Mouse (Mus musculus): ENCODE measurements around the gene Mcee. TPM values are rescaled to one million over a fixed set of nuclear protein-coding genes. Genes with fewer than 3 reads are reported as not detected.

The Mcee gene
- polyA plus RNA-seq, 1 experiment from 2014 or later: 74.6 TPM

DNA sequence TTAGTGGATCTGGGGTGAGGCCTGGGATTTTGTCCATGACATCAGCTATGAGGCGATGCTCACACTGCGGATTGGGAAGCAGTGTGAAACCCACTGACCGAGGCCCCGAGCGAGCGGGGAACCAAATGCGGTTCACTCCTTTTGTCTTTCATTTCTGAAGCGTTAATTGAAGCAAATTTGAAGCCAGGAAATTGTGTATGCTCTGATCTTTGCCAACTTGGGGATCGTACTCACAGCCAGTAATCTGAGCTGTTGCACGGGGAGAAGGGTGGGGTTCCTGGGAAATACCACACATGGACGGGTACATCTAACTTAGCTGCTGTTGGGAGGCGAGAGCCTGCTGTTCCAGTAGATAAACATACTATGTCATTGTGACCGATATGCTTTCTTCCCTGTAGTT is 58.2 kb downstream of the Mcee start:
- no peak overlapping the region for H3K4me3 ChIP-seq (ENCODE audit: low read depth, low read length)
- H3K27me3 ChIP-seq (ENCODE audit: control insufficient read depth, insufficient read depth, low read length): no peaks in the 10 kb centered on the region
- H3K9me3 ChIP-seq (ENCODE audit: control insufficient read depth, low read depth, low read length): no peaks in the 10 kb centered on the region
- no peaks in the 10 kb centered on the region for H3K36me3 ChIP-seq (ENCODE audit: control insufficient read depth, insufficient read depth, low read length)
- 75% methylated on average over 13 of the region's 13 CpGs for WGBS
- no peak overlapping the region for H3K27ac ChIP-seq (ENCODE audit: low read length)
- H3K9ac ChIP-seq (replicated peaks; ENCODE audit: low read depth, low read length): no peak overlapping the region
- no peaks in the 10 kb centered on the region for H3K4me1 ChIP-seq (ENCODE audit: control insufficient read depth, insufficient read depth, low read length)
- H3K4me2 ChIP-seq (replicated peaks; ENCODE audit: low read depth, low read length): no peak overlapping the region
- no peak for ATAC-seq (ENCODE audit: insufficient number of reproducible peaks, insufficient read depth, low FRiP score, low read depth)

DNA sequence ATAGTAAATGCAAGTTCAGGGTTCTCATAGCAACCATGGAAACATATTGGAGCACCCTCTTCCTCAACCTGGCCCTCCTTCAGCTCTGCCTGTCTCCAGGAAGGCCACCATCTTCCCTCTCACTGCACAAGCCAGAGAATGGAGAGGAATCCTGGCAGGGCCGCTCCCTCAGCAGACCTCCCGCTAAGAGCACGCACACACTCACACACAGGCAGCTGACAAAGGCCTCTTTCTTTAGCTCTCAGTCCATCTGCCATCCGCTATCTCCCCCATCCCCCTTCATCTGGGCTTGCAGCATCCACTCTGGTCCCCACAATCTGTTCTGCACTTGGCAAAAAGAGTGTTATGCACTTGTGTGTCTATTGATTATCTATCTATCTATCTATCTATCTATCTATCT is 59.0 kb downstream of the Mcee start:
- no peak overlapping the region for H3K27ac ChIP-seq (ENCODE audit: low read length)
- H3K4me3 ChIP-seq (ENCODE audit: low read depth, low read length): no peak overlapping the region
- H3K9ac ChIP-seq (replicated peaks; ENCODE audit: low read depth, low read length): no peak overlapping the region
- no peaks in the 10 kb centered on the region for H3K36me3 ChIP-seq (ENCODE audit: control insufficient read depth, insufficient read depth, low read length)
- H3K9me3 ChIP-seq (ENCODE audit: control insufficient read depth, low read depth, low read length): no peaks in the 10 kb centered on the region
- no peaks in the 10 kb centered on the region for H3K27me3 ChIP-seq (ENCODE audit: control insufficient read depth, insufficient read depth, low read length)
- WGBS: 63% methylated on average over 4 of the region's 4 CpGs
- no peaks in the 10 kb centered on the region for H3K4me1 ChIP-seq (ENCODE audit: control insufficient read depth, insufficient read depth, low read length)
- no peak overlapping the region for H3K4me2 ChIP-seq (replicated peaks; ENCODE audit: low read depth, low read length)
- no peak for ATAC-seq (ENCODE audit: insufficient number of reproducible peaks, insufficient read depth, low FRiP score, low read depth)

- no peaks in the 10 kb centered on the region for H3K9me3 ChIP-seq (ENCODE audit: control insufficient read depth, low read depth, low read length)
- no peak overlapping the region for H3K27ac ChIP-seq (ENCODE audit: low read length)
- no peaks in the 10 kb centered on the region for H3K36me3 ChIP-seq (ENCODE audit: control insufficient read depth, insufficient read depth, low read length)
- H3K27me3 ChIP-seq (ENCODE audit: control insufficient read depth, insufficient read depth, low read length): no peaks in the 10 kb centered on the region
- H3K4me2 ChIP-seq (replicated peaks; ENCODE audit: low read depth, low read length): no peak overlapping the region
- H3K9ac ChIP-seq (replicated peaks; ENCODE audit: low read depth, low read length): no peak overlapping the region
- H3K4me3 ChIP-seq (ENCODE audit: low read depth, low read length): no peak overlapping the region
- no peaks in the 10 kb centered on the region for H3K4me1 ChIP-seq (ENCODE audit: control insufficient read depth, insufficient read depth, low read length)
- no peak for ATAC-seq (ENCODE audit: insufficient number of reproducible peaks, insufficient read depth, low FRiP score, low read depth)
- 68% methylated on average over 5 of the region's 5 CpGs for WGBS
Observed at GRCm38 (mm10) chr7:64451861-64452382, 59.5 kb downstream of the Mcee start.

DNA sequence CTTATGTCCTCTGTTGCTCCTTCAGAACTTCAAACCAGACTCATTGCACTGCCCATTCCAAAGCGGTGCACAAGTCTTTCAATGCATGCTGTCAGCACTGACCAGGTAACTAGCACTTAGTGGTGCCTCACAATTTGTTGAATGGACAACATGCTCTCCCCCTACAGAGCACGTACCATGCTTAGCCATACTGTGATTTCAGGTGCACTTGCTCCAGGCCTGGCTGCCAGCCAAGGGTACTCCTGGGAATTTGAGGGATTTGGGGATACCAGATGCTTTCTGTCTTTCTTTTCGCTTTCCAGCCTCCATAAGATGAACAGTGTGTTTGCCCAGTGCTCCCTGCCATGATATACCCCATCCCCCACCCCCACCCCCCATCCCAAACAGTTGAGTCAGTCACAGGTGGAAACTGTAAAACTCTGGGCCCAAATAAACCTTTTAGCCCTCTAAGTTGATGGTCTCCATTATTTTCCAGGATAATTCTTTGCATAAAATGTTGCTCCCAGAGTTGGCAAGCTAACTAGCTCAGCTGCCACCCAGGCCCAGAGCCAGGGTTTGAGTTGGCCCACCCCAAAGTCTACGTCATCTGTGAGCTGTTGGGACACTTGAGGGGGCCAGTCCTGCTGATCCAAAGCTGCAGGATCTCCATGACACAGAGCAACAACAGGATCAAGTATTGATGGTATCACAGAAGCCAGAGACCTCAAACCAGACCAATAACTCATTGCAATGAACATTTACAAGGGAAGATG is 60.2 kb downstream of the Mcee start:
- WGBS: 58% methylated on average over 4 of the region's 4 CpGs
- no peak for ATAC-seq (ENCODE audit: insufficient number of reproducible peaks, insufficient read depth, low FRiP score, low read depth)
- H3K4me3 ChIP-seq (ENCODE audit: low read depth, low read length): no peak overlapping the region
- no peak overlapping the region for H3K27ac ChIP-seq (ENCODE audit: low read length)
- no peaks in the 10 kb centered on the region for H3K27me3 ChIP-seq (ENCODE audit: control insufficient read depth, insufficient read depth, low read length)
- no peak overlapping the region for H3K4me2 ChIP-seq (replicated peaks; ENCODE audit: low read depth, low read length)
- no peak overlapping the region for H3K9ac ChIP-seq (replicated peaks; ENCODE audit: low read depth, low read length)
- no peaks in the 10 kb centered on the region for H3K36me3 ChIP-seq (ENCODE audit: control insufficient read depth, insufficient read depth, low read length)
- H3K9me3 ChIP-seq (ENCODE audit: control insufficient read depth, low read depth, low read length): no peaks in the 10 kb centered on the region
- H3K4me1 ChIP-seq (ENCODE audit: control insufficient read depth, insufficient read depth, low read length): no peaks in the 10 kb centered on the region

GRCm38 (mm10) chr7:64456176-64456575 is 63.8 kb downstream of the Mcee start:
- Histone ChIP-seq H3K36me3 (ENCODE audit: control insufficient read depth, insufficient read depth, low read length) (no peaks in the 10 kb centered on the region), H3K4me1 (ENCODE audit: control insufficient read depth, insufficient read depth, low read length) (no peaks in the 10 kb centered on the region), H3K4me2 (replicated peaks; ENCODE audit: low read depth, low read length) (no peak overlapping the region), H3K27ac (ENCODE audit: low read length) (no peak overlapping the region), H3K9ac (replicated peaks; ENCODE audit: low read depth, low read length) (no peak overlapping the region), H3K4me3 (ENCODE audit: low read depth, low read length) (no peak overlapping the region), H3K9me3 (ENCODE audit: control insufficient read depth, low read depth, low read length) (no peaks in the 10 kb centered on the region), H3K27me3 (ENCODE audit: control insufficient read depth, insufficient read depth, low read length) (no peaks in the 10 kb centered on the region)
- no peak for ATAC-seq (ENCODE audit: insufficient number of reproducible peaks, insufficient read depth, low FRiP score, low read depth)
- WGBS: 88% methylated on average over 4 of the region's 4 CpGs

GRCm38 (mm10) chr7:64456676-64457075 is 64.3 kb downstream of the Mcee start:
- WGBS: 81% methylated on average over 3 of the region's 3 CpGs
- H3K9ac ChIP-seq (replicated peaks; ENCODE audit: low read depth, low read length): no peak overlapping the region
- H3K36me3 ChIP-seq (ENCODE audit: control insufficient read depth, insufficient read depth, low read length): no peaks in the 10 kb centered on the region
- no peak for ATAC-seq (ENCODE audit: insufficient number of reproducible peaks, insufficient read depth, low FRiP score, low read depth)
- H3K4me2 ChIP-seq (replicated peaks; ENCODE audit: low read depth, low read length): no peak overlapping the region
- H3K27me3 ChIP-seq (ENCODE audit: control insufficient read depth, insufficient read depth, low read length): no peaks in the 10 kb centered on the region
- H3K9me3 ChIP-seq (ENCODE audit: control insufficient read depth, low read depth, low read length): no peaks in the 10 kb centered on the region
- H3K4me3 ChIP-seq (ENCODE audit: low read depth, low read length): no peak overlapping the region
- no peaks in the 10 kb centered on the region for H3K4me1 ChIP-seq (ENCODE audit: control insufficient read depth, insufficient read depth, low read length)
- no peak overlapping the region for H3K27ac ChIP-seq (ENCODE audit: low read length)

DNA sequence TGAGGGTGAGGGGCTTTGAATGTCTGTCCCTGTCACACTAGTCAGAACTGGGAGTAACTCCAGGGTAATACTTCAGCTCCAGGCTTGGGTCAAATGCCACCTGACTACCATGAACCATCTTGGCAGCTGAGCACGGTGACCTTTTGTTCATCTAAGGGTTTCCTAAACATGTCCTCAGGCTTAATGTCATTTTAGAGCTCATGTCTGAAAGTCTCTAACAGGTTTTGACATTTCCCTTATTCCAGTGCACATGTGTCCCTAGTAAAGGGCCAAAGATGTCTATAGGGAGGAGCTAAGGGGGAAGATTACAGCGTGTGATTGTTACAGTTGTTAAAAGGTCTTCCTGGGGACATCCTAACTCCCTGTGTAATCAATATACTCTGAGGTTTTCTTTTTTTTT is 65.4 kb downstream of the Mcee start:
- Histone ChIP-seq H3K9me3 (ENCODE audit: control insufficient read depth, low read depth, low read length) (no peaks in the 10 kb centered on the region), H3K27me3 (ENCODE audit: control insufficient read depth, insufficient read depth, low read length) (no peaks in the 10 kb centered on the region), H3K27ac (ENCODE audit: low read length) (no peak overlapping the region), H3K9ac (replicated peaks; ENCODE audit: low read depth, low read length) (no peak overlapping the region), H3K36me3 (ENCODE audit: control insufficient read depth, insufficient read depth, low read length) (no peaks in the 10 kb centered on the region), H3K4me3 (ENCODE audit: low read depth, low read length) (no peak overlapping the region), H3K4me1 (ENCODE audit: control insufficient read depth, insufficient read depth, low read length) (no peaks in the 10 kb centered on the region), H3K4me2 (replicated peaks; ENCODE audit: low read depth, low read length) (no peak overlapping the region)
- no peak for ATAC-seq (ENCODE audit: insufficient number of reproducible peaks, insufficient read depth, low FRiP score, low read depth)
- 84% methylated on average over 2 of the region's 2 CpGs for WGBS

All from stomach, embryonic 14.5 days (tissue).